Mouse (Mus musculus): ENCODE results near the gene Sft2d2.
A peak's percentile ranks its signal among the peaks of the same experiment; 100 is the strongest.

Gene Sft2d2

DNA sequence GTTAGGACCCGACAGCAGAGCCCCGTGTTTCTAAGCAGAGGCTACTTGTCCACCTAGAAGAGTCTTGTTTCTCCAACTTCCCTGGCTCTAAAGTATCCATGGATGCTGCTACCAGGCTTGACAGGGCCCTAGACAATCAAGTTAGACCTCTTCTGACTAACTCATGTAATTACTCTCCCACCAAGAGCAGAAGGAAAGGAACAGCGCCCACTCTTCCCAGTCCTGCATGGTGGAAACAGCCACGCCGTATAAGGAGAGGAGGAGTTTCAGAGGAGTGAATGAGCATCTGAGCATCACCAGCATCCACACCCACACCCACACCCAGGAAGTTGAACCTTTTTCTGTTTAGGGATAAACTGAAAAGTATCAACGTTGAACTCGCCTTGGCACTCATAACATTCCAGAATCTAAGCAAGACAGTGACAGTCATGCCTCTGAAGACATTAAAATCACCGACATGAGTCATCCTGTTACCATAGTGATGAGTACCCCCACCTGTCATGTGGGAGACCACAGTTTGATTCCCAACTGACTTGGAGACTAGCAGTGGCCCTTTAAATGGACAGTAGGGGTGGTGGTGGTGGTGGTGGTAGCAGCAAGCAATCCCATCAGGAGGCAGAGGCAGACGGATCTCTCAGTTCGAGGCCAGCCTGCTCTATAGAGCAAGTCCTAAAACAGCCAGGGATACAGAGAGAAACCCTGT, 3.5 kb downstream of the Sft2d2 start:
- ATAC-seq (ENCODE audit: low TSS enrichment): peak; percentile 47

- ATAC-seq (ENCODE audit: low TSS enrichment): no peak
These were observed 4.2 kb downstream of the Sft2d2 start for GRCm38 (mm10) chr1:165190068-165190467.

- no peak for ATAC-seq (ENCODE audit: low TSS enrichment)
These were observed 5.2 kb downstream of the Sft2d2 start for GRCm38 (mm10) chr1:165188806-165189580.

DNA sequence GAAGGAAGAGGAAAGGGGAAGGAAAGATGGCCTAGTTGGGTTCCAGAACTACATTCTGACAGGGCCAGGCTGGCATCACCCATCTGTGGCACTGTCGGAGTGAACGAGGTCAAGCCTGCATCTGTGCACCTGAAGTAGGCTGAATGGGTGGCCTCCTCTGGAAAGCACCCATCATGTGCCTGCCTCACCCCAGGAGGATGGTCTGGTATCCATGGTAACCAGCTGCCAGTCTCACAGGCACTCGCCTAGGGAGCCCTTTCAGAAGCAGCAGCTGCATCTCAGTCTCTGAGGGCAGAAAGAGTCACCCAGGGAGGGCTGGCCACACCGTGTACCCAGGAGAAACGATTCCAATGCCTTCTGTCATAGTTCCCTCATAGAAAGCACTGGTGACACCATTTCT, 6.9 kb downstream of the Sft2d2 start:
- ATAC-seq (ENCODE audit: low TSS enrichment): no peak

GRCm38 (mm10) chr1:165186491-165186890, 7.7 kb downstream of the Sft2d2 start:
- no peak for ATAC-seq (ENCODE audit: low TSS enrichment)

- no peak; the same call in 1 of the 2 replicates for ATAC-seq (ENCODE audit: low TSS enrichment)
These were observed 9.1 kb downstream of the Sft2d2 start for GRCm38 (mm10) chr1:165185116-165185515.

GRCm38 (mm10) chr1:165184178-165184577, 10.1 kb downstream of the Sft2d2 start:
- no peak for ATAC-seq (ENCODE audit: low TSS enrichment)

DNA sequence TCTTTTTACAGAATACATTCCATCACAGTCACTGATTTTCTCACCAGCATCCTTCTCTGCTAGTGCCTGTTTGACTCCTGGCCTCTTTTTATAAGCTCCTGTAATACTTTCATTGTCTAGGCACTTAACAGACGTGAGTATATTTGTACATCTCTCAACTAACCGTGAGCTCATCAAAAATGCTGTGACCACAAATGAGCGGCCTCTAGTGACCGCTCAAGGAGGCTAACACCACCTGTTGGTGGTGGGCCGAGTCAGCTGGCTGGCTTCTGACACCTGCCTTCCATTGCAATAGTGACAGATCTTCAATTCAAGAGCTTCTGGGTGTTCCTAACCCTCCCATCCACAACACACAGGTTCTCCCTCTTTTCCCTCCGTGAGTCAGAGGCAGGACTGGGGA, 10.8 kb downstream of the Sft2d2 start:
- no peak for ATAC-seq (ENCODE audit: low TSS enrichment)

DNA sequence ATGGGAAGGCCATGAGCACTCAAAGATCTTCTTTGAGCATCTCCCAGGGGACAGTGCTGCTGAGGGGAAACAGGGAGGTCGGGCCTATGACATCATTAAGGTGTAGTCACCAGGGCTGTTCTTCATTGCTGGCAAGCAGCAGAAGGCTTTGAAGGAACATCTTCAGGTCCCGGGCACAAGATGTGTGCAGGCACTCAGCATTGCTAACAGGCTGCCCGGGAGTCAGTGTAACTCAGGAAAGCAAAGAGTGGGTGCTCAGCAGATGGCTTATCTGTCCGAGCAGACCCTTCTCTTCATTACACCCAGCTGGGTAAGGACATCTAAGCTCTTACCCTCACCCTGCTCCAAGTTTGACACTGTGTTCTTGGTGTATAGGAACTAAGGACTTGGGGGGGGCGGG, 14.9 kb downstream of the Sft2d2 start:
- ATAC-seq (ENCODE audit: low TSS enrichment): 0 out of 2 replicates have a peak, but pooled peaks have one; percentile 9

- no peak for ATAC-seq (ENCODE audit: low TSS enrichment)
These were observed 16.2 kb downstream of the Sft2d2 start for GRCm38 (mm10) chr1:165178075-165178474.

- no peak for ATAC-seq (ENCODE audit: low TSS enrichment)
These were observed 20.1 kb downstream of the Sft2d2 start for GRCm38 (mm10) chr1:165174059-165174616.

- ATAC-seq (ENCODE audit: low TSS enrichment): no peak
These were observed 23.0 kb downstream of the Sft2d2 start for GRCm38 (mm10) chr1:165171277-165171676.

DNA sequence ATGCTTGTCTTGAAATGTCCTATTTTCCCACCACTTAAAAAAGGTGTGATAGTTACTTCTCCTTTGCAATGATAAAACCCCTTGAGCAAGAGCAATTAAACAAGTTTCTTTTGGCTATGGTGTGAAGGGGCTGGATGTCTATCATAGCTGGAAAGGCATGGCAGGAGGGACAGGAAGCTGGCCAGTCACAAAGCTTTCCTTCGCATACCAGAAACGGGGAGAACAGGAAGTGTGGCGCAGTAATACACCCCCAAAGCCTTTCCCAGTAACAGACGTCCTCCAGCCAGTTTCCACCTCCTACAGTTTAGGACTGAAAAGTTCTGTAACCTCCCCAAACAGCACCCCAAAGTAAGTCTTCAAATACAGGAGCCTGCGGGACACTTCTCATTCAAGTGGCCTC, 24.1 kb downstream of the Sft2d2 start:
- ATAC-seq (ENCODE audit: low TSS enrichment): no peak

DNA sequence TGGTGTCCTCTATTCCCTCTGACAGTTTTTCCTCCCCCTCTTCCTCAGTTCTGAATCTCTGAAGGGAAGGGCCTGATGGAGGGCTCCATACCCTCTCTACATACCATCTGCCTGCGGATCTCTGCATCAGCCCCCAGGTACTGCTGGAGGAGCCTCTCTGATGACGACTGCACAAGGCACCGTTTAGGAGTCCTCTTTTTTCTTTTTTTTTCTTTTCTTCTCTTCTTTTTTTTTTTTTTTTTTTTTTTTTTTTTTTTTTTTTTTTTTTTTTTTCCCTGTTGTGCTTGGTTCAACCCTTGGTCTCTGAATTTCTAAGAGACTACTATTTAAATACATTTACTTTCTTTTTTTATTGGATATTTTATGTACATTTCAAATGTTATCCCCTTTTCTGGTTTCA, 24.8 kb downstream of the Sft2d2 start:
- no peak for ATAC-seq (ENCODE audit: low TSS enrichment)

DNA sequence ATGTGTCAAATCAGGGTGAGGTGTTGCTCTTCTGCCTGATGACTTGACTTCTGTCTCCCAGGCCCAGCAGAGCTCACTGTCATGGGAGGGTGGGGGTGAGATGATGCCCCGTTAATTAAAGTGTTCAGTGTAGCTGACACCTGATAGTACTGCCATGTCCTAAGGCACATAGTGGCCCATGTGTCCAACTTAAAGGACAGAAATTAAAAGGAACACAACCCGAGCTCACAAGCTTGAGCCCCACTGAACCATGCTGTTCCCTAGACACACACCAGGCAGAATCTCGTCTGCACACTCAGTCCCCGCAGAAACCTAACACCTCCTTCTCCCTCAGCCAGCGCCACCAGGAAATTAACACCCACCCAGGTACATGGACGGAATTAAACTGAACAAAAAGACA, 29.3 kb downstream of the Sft2d2 start:
- no peak for ATAC-seq (ENCODE audit: low TSS enrichment)

GRCm38 (mm10) chr1:165160723-165161405, 33.4 kb downstream of the Sft2d2 start, which contains the start of gene Tbx19:
Gene Tbx19 (minus strand): TSS chr1:165160773.
- ATAC-seq (ENCODE audit: low TSS enrichment): no peak

DNA sequence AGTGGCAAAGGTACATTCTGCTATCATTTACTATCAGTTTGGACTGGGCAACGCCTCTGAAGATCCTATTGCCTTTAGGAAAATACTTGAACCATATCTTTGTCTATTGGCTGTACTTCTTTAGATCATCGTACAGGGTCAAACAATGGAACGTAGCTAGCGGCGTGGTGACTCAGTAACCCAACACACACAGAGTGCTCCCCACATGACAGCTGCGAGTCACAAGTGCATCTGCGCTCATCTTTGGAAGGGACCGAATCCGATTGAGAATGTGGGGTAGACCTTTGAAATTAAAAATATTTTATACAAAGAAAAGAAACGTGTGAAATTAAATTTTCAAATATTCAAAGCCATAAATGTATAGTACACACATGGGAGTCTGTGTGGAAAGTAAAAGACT, 35.4 kb downstream of the Sft2d2 start:
- no peak for ATAC-seq (ENCODE audit: low TSS enrichment)

DNA sequence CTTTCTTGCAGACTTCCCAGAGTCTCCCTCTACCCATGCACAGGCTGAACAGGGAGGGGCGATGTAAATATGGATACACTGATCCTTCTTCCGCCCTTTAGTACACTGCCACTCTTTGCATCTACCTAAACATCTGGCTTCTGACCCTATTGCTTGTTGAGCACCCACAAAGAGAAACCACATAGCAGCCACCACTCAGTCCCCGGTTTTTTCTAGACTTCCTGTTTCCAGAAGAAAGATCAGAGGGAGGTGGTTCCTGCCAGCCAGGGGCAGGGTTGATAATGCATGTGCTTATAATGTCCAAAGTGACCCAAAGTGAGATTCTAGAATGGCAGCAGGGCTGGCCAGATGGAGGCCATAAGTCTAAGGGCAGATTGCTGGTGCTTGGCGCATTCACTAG, 40.1 kb downstream of the Sft2d2 start:
- no peak for ATAC-seq (ENCODE audit: low TSS enrichment)

GRCm38 (mm10) chr1:165151216-165151615, 43.0 kb downstream of the Sft2d2 start:
- no peak for ATAC-seq (ENCODE audit: low TSS enrichment)

GRCm38 (mm10) chr1:165142343-165142916, 51.8 kb downstream of the Sft2d2 start:
- ATAC-seq (ENCODE audit: low TSS enrichment): no peak

- no peak for ATAC-seq (ENCODE audit: low TSS enrichment)
These were observed 54.0 kb downstream of the Sft2d2 start for GRCm38 (mm10) chr1:165140227-165140626.

GRCm38 (mm10) chr1:165133858-165134257, 60.4 kb downstream of the Sft2d2 start:
- ATAC-seq (ENCODE audit: low TSS enrichment): no peak

Data from frontal cortex, adult (tissue).